Mouse (Mus musculus) liver, adult 2 months (tissue): ENCODE results near the gene Igsf9.

ENCODE experiments used
- CTCF ChIP-seq: fragments of 200-500 bp; IDR thresholded peaks from 2 replicates; pipeline ENCODE4 v1.5.1; 2011; ENCODE audit warnings: low read depth, low read length, control low read depth
- POLR2A ChIP-seq: fragments of 200-500 bp; IDR thresholded peaks from 2 replicates; pipeline ENCODE4 v1.6.1; 2011; ENCODE audit warnings: low read length, control low read depth; ENCODE audit not compliant: insufficient read depth; ENCODE audit errors: extremely low read depth

- TF ChIP-seq POLR2A (no peak), CTCF (no peak)
These were observed 44.4 kb downstream of the Igsf9 start for GRCm38 (mm10) chr1:172525971-172526370.
